Mouse (Mus musculus) spleen, postnatal 0 days (tissue): ENCODE data around the gene Sco1. TPM values are rescaled to one million over a fixed set of nuclear protein-coding genes. Genes with fewer than 3 reads are reported as not detected.

ENCODE experiments used
- polyA plus RNA-seq: library from polyadenylated mRNA; unstranded; fragments of >200 nt; fragmentation: Nextera tagmentation; extraction: Ambion mirVana; gene quantifications from 2 replicates; pipeline ENCODE4 v1.2.1, GENCODE M21; 2015

The Sco1 gene
- 6.5 and 7.4 TPM in 2 replicates for polyA plus RNA-seq

DNA sequence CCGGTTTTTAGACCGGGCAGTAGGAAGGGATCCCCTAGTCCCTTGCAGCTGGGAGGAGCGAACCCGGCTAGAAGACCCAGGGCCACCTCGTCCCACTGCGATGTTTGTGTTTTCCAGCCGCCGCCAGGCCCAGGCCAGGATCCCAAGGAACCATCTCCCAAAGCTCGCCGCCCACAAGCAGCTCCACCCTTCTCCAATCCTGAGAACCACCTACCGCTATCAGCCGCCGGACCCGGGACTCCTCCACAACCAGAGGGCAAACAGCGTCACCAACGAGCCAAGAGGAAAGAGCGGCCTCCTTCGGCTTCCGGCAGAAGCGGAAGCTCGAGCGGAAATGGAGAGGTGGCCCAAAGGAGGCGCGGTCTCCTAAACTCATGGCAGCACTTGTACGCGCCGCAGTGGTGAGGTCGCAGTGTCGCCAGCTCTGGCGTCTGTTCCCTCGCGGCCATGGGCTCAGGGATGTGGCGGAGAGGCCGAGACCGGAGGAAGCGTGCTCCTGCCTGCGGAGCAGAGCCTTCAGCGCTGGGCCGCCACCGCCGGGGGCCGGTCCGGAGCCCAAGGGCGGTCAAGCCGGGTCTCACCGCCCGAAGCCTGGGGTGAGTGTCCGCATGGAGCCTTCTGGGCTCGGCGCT lies at the start of gene Sco1, which contains the start of gene Adprm:
Sco1 (plus strand) TSS at position 350 of the 632 bp plus-strand sequence.
Adprm (minus strand) TSS at position 274 of the 632 bp plus-strand sequence.

DNA sequence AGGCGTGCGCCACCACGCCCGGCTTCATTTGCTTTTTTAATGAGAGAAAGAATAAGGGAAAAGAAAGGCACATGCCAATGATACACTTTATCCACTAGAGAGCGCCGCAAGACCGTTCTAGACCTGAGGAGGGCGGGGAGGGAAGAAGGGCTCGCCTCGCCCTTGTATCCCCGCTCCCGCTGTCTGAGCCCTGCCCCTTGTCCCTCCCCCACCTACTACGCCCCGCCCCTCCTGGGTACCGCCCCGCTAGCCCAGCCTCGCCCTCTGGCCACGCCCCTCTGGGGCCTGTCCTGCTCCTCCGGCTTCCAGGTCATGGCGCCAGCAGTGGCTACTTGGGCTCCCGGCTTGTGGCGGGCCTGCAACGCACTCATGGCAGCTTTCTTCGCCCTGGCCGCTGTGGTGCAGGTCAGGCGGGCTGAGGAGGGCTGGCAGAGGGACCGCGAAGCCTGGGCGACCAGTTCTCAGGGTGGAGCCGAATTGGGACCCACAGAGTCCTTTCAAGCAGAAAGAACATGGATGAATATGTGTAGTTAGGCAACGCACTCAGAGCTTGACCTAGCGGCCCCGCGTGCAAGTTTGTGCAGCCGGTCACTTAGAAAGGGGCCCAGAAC lies 27.5 kb upstream of the Sco1 start, which contains the start of gene Tmem220:
Tmem220 (plus strand) TSS at position 288 of the 611 bp plus-strand sequence.

DNA sequence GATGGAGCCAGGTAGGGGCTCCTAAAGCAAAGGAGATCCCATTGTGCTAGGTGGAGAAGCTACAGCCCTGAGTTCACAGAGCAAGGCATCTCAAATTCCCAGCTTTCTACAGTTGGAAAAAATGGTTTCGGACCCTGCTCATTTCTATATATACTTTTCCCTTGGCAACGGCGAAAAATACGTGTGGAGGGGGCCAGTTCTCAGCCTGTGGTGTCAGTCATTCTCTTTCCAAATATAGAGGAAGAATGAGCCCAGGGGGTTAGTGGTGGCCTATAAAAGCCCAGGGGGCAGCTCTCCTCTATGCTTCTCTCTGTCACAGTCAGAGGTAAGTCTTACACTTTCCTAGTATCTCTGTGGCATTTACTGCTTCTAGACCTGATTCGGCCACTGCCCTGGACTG lies 25.5 kb downstream of the Sco1 start, which contains the start of gene Myh3:
Myh3 (plus strand) TSS at position 301 of the 400 bp plus-strand sequence.

Other genes starting within 250 kb of the Sco1 start
- gene Pirt, start 140.7 kb upstream of the Sco1 start, polyA plus RNA-seq, result not detected in 2 replicates
- not detected in 2 replicates for gene Tmem238l, start 96.0 kb upstream of the Sco1 start, polyA plus RNA-seq
- gene Tmem220, start 27.5 kb upstream of the Sco1 start, polyA plus RNA-seq, result 1.1 TPM in 2 replicates
- gene Adprm, start 76 bp upstream of the Sco1 start, polyA plus RNA-seq, result 17.1 and 22.7 TPM in 2 replicates
- gene Myh3, start 25.6 kb downstream of the Sco1 start, polyA plus RNA-seq, result 0.10 TPM in 1 of 2 replicates, not detected in the other
- 0.23 TPM in 2 replicates for gene Myh2, start 118.4 kb downstream of the Sco1 start, polyA plus RNA-seq
- 1.4 and 1.5 TPM in 2 replicates for gene Myh1, start 147.4 kb downstream of the Sco1 start, polyA plus RNA-seq
- gene Myh4, start 185.4 kb downstream of the Sco1 start, polyA plus RNA-seq, result not detected in 2 replicates
- gene Myh8, start 224.5 kb downstream of the Sco1 start, polyA plus RNA-seq, result 3.1 and 3.2 TPM in 2 replicates